Comparison of ENCODE assay signal across 31 mouse cellular contexts in the genomic region with DNA sequence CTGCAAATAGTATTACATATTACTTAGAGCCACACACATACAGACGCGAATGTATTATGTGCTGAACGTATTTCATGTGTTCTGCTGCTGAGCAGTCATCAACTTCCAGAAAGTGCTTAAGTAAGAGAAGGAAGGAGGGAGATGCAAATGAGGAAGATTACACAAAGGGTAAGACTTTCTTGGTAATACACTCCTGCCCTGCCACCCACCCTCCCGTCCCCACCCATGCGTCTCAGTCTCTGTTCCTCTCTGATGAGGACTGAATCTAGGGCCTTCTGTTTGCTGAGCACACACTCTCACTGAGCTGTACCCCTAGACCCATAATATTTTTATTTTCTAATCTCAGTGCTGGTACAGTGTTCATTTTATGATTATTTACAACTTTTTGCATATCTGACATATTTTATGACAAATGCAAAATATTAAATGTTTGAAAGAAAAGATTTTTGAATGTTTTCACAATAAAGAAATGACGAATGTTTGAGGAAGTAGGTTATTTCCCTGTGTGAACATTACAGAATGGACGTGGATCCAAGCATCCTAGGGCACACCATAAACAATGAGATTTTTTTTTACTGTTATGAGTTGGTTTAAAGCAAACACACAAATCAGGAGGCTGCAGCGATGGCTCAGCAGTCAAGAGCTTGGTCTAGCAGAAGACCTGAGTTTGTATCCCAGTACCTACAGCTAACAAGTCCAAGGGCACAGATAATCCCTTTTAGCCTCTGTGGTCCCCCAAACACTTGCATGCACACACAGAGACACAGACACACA. TPM values are rescaled to one million over a fixed set of nuclear protein-coding genes. Genes with fewer than 3 reads are reported as not detected.
DNase-seq lines count a peak whose midpoint lies in the region; ATAC-seq and TF ChIP-seq lines count a peak whose summit lies in the region.
"Had no signal": no experiment of that assay in that cellular context is flagged by ENCODE, and none has a peak within 500 bp of the region (broad histone marks: within the 10 kb centered on the region; RNA-seq: fewer than 3 reads in every experiment).

No protein-coding gene starts in this region.

- no peak for TF ChIP-seq EP300 in lung, postnatal 0 days (IDR thresholded peaks at IDR 0.05)

- WGBS in lung, postnatal 0 days = 46% methylated on average over 8 of the region's 8 CpGs

- no peaks in the 10 kb centered on the region for H3K9me3 ChIP-seq in lung, postnatal 0 days (ENCODE audit: low read length)
- H3K9me3 ChIP-seq: embryonic facial prominence, embryonic 12.5 days; G1E; heart, embryonic 13.5 days; hindbrain, embryonic 10.5 days; kidney, embryonic 15.5 days; limb, embryonic 10.5 days; limb, embryonic 15.5 days; neural tube, embryonic 12.5 days had no signal

- no peak overlapping the region for H3K9ac ChIP-seq in lung, postnatal 0 days (replicated peaks; ENCODE audit: low read depth)
- H3K9ac ChIP-seq: embryonic facial prominence, embryonic 12.5 days; heart, embryonic 13.5 days; kidney, embryonic 15.5 days; limb, embryonic 15.5 days; liver, embryonic 14.5 days; lung, embryonic 14.5 days; neural tube, embryonic 12.5 days had no signal

- H3K4me1 ChIP-seq in lung, postnatal 0 days (ENCODE audit: insufficient read depth, low read depth, low read length) = no peaks in the 10 kb centered on the region; the same call in 1 of the 2 replicates
- peaks cover 26% of the 10 kb centered on the region for H3K4me1 ChIP-seq in bone marrow macrophage, adult 2 months (ENCODE audit: control insufficient read depth, insufficient read depth, low read length)
- H3K4me1 ChIP-seq: embryonic facial prominence, embryonic 12.5 days; kidney, embryonic 15.5 days; limb, embryonic 10.5 days; limb, embryonic 15.5 days had no signal

- H3K4me2 ChIP-seq in lung, postnatal 0 days (replicated peaks; ENCODE audit: low read depth, low read length) = no peak overlapping the region
- H3K4me2 ChIP-seq: embryonic facial prominence, embryonic 12.5 days; heart, embryonic 13.5 days; kidney, embryonic 15.5 days; limb, embryonic 15.5 days; lung, embryonic 14.5 days; midbrain, embryonic 11.5 days; neural tube, embryonic 12.5 days had no signal

- no peak for TF ChIP-seq POLR2A in bone marrow macrophage, adult 2 months (IDR thresholded peaks at IDR 0.05; ENCODE audit: borderline replicate concordance, low read depth, low read length)

- H3K36me3 ChIP-seq in lung, postnatal 0 days (ENCODE audit: insufficient read depth, low read length) = no peaks in the 10 kb centered on the region
- H3K36me3 ChIP-seq: embryonic facial prominence, embryonic 12.5 days; G1E; heart, embryonic 13.5 days; hindbrain, embryonic 10.5 days; kidney, embryonic 15.5 days; limb, embryonic 10.5 days; limb, embryonic 15.5 days; neural tube, embryonic 12.5 days had no signal

- H3K4me3 ChIP-seq in lung, postnatal 0 days (ENCODE audit: low read depth, low read length) = no peak overlapping the region
- H3K4me3 ChIP-seq in bone marrow macrophage, adult 2 months (ENCODE audit: insufficient read depth, low read length) = no peak overlapping the region
- H3K4me3 ChIP-seq: embryonic facial prominence, embryonic 12.5 days; heart, embryonic 13.5 days; hindbrain, embryonic 10.5 days; kidney, embryonic 15.5 days; limb, embryonic 10.5 days; limb, embryonic 15.5 days; myocyte; neural tube, embryonic 12.5 days had no signal

- DNase-seq in lung, postnatal 0 days (ENCODE audit: low spot score) = peak; percentile 36
- no peak for DNase-seq in lung, postnatal 10 days
- no peak for DNase-seq in layer of hippocampus, postnatal 25 days (ENCODE audit: extremely low spot score in 1 of 2, low spot score in 1 of 2)
- DNase-seq in gastrocnemius, postnatal 4 days (ENCODE audit: low spot score in 2 of 2) = no peak
- no peak for DNase-seq in right cerebral cortex, postnatal 36 days (ENCODE audit: low spot score in 2 of 2)
- DNase-seq: adrenal gland, adult 8-10 months; cerebellum, adult 8-10 months; cerebellum, postnatal 25 days; gastrocnemius, postnatal 25 days; heart, postnatal 10 days; kidney, adult 18-20 months; kidney, postnatal 25 days; layer of hippocampus, postnatal 36 days; lung, embryonic 14.5 days; right cerebral cortex, postnatal 14 days had no signal

- H3K27me3 ChIP-seq in lung, postnatal 0 days (replicated peaks; ENCODE audit: insufficient read depth, low read length) = no peaks in the 10 kb centered on the region
- H3K27me3 ChIP-seq: embryonic facial prominence, embryonic 12.5 days; heart, embryonic 13.5 days; kidney, embryonic 15.5 days; limb, embryonic 15.5 days; neural tube, embryonic 12.5 days had no signal

- peak; percentile 32; the same call in 1 of the 2 replicates for ATAC-seq in lung, postnatal 0 days
- peak; percentile 57 for ATAC-seq in megakaryocyte progenitor cell, adult 5-6 weeks (replicated peaks; ENCODE audit: poor library complexity)
- ATAC-seq: forebrain, embryonic 14.5 days; hindbrain, embryonic 16.5 days; midbrain, embryonic 16.5 days had no signal

- peak overlapping the region; percentile 20; the same call in 1 of the 2 replicates for H3K27ac ChIP-seq in lung, postnatal 0 days (ENCODE audit: low read length)
- peak overlapping the region; percentile 48 for H3K27ac ChIP-seq in bone marrow macrophage, adult 2 months (ENCODE audit: insufficient read depth, low read depth, low read length)
- H3K27ac ChIP-seq: embryonic facial prominence, embryonic 12.5 days; heart, embryonic 13.5 days; hindbrain, embryonic 10.5 days; kidney, embryonic 15.5 days; limb, embryonic 10.5 days; limb, embryonic 15.5 days; liver, embryonic 14.5 days; neural tube, embryonic 12.5 days had no signal

- TF ChIP-seq CTCF in lung, postnatal 0 days (IDR thresholded peaks at IDR 0.05) = no peak
- no peak for TF ChIP-seq CTCF in bone marrow macrophage, adult 2 months (IDR thresholded peaks at IDR 0.05; ENCODE audit: low read depth, low read length)

RNA-seq across cellular contexts. Expression of gene Prdm10, which starts 32.7 kb away (rescaled TPM):
- polyA plus RNA-seq in lung, postnatal 0 days (2015; fragmentation: Nextera tagmentation; extraction: Ambion mirVana) = 1.2 and 1.5 TPM in 2 replicates
- polyA plus RNA-seq in bone marrow macrophage, adult 2 months (2012; ENCODE audit: insufficient read depth, insufficient read length, missing spikeins) = 6.3 and 8.3 TPM in 2 replicates
- total RNA-seq in megakaryocyte progenitor cell, adult 5-6 weeks (2015) = 8.9 and 11.7 TPM in 2 replicates
- 9.2 and 10.6 TPM in 2 replicates for total RNA-seq in megakaryocyte progenitor cell, adult 5-6 weeks (2017)
- 10 to 100 TPM; 18.7 to 21.0 TPM for total RNA-seq in layer of hippocampus, postnatal 25 days (2021)
- 1 to 10 TPM; 6.5 to 6.9 TPM for total RNA-seq in gastrocnemius, postnatal 4 days (2021)

RNA-seq across cellular contexts. Expression of gene Aplp2, which starts 36.0 kb away (rescaled TPM):
- 523 and 525 TPM in 2 replicates for polyA plus RNA-seq in lung, postnatal 0 days (2015; fragmentation: Nextera tagmentation; extraction: Ambion mirVana)
- 392 and 427 TPM in 2 replicates for polyA plus RNA-seq in bone marrow macrophage, adult 2 months (2012; ENCODE audit: insufficient read depth, insufficient read length, missing spikeins)
- 31.2 and 54.0 TPM in 2 replicates for total RNA-seq in megakaryocyte progenitor cell, adult 5-6 weeks (2015)
- 36.9 and 71.1 TPM in 2 replicates for total RNA-seq in megakaryocyte progenitor cell, adult 5-6 weeks (2017)
- 100 to 1,000 TPM; 451 to 456 TPM for total RNA-seq in layer of hippocampus, postnatal 25 days (2021)
- 100 to 1,000 TPM; 138 to 143 TPM for total RNA-seq in gastrocnemius, postnatal 4 days (2021)
